Mouse (Mus musculus): ENCODE data around the gene Stard5. TPM values are rescaled to one million over a fixed set of nuclear protein-coding genes. Genes with fewer than 3 reads are reported as not detected.

Stard5 gene
- polyA plus RNA-seq, 1 experiment = 14.3 TPM

GRCm38 (mm10) chr7:83631073-83631827 is 509 bp upstream of the Stard5 start:
- H3K4me3 ChIP-seq (replicated peaks; ENCODE audit: extremely low read depth, low read depth, low read length) = peak overlapping the region; percentile 69
- peaks cover 8% of the 10 kb centered on the region for H3K4me1 ChIP-seq (ENCODE audit: control insufficient read depth, insufficient read depth, low read length)
- no peak for DNase-seq
- 9% methylated on average over 11 of the region's 11 CpGs for WGBS
- TF ChIP-seq POLR2A (IDR thresholded peaks at IDR 0.05; ENCODE audit: borderline replicate concordance, extremely low read depth, low read depth, low read length) (no peak), CTCF (IDR thresholded peaks at IDR 0.05; ENCODE audit: insufficient read depth, low read length) (no peak)

- TF ChIP-seq POLR2A (IDR thresholded peaks at IDR 0.05; ENCODE audit: borderline replicate concordance, extremely low read depth, low read depth, low read length) = no peak
- no peak for TF ChIP-seq CTCF (IDR thresholded peaks at IDR 0.05; ENCODE audit: insufficient read depth, low read length)
- DNase-seq = no peak
- 41% methylated on average over 6 of the region's 6 CpGs for WGBS
- peak overlapping the region; percentile 96 for H3K4me3 ChIP-seq (replicated peaks; ENCODE audit: extremely low read depth, low read depth, low read length)
- H3K4me1 ChIP-seq (ENCODE audit: control insufficient read depth, insufficient read depth, low read length) = peaks cover 8% of the 10 kb centered on the region
These were observed 942 bp downstream of the Stard5 start for GRCm38 (mm10) chr7:83632682-83633120.

GRCm38 (mm10) chr7:83633856-83634255 is 2.1 kb downstream of the Stard5 start:
- WGBS = 76% methylated on average over 6 of the region's 6 CpGs
- TF ChIP-seq CTCF (IDR thresholded peaks at IDR 0.05; ENCODE audit: insufficient read depth, low read length) (no peak), POLR2A (IDR thresholded peaks at IDR 0.05; ENCODE audit: borderline replicate concordance, extremely low read depth, low read depth, low read length) (no peak)
- H3K4me3 ChIP-seq (replicated peaks; ENCODE audit: extremely low read depth, low read depth, low read length) = no peak overlapping the region
- peaks cover 8% of the 10 kb centered on the region for H3K4me1 ChIP-seq (ENCODE audit: control insufficient read depth, insufficient read depth, low read length)
- no peak for DNase-seq

- no peak overlapping the region for H3K4me3 ChIP-seq (replicated peaks; ENCODE audit: extremely low read depth, low read depth, low read length)
- H3K4me1 ChIP-seq (ENCODE audit: control insufficient read depth, insufficient read depth, low read length) = peaks cover 8% of the 10 kb centered on the region
- WGBS = 85% methylated on average over 2 of the region's 2 CpGs
- no peak for DNase-seq
- no peak for TF ChIP-seq POLR2A (IDR thresholded peaks at IDR 0.05; ENCODE audit: borderline replicate concordance, extremely low read depth, low read depth, low read length)
These were observed 4.0 kb downstream of the Stard5 start for GRCm38 (mm10) chr7:83635726-83636125.

- no peak for DNase-seq
- no peak for TF ChIP-seq CTCF (IDR thresholded peaks at IDR 0.05; ENCODE audit: insufficient read depth, low read length)
- no peak for TF ChIP-seq POLR2A (IDR thresholded peaks at IDR 0.05; ENCODE audit: borderline replicate concordance, extremely low read depth, low read depth, low read length)
- Histone ChIP-seq H3K4me3 (replicated peaks; ENCODE audit: extremely low read depth, low read depth, low read length) (no peak overlapping the region), H3K4me1 (ENCODE audit: control insufficient read depth, insufficient read depth, low read length) (peaks cover 6% of the 10 kb centered on the region)
- 90% methylated on average over 8 of the region's 8 CpGs for WGBS
These were observed 4.7 kb downstream of the Stard5 start for GRCm38 (mm10) chr7:83636425-83636824.

- TF ChIP-seq CTCF (IDR thresholded peaks at IDR 0.05; ENCODE audit: insufficient read depth, low read length) (no peak), POLR2A (IDR thresholded peaks at IDR 0.05; ENCODE audit: borderline replicate concordance, extremely low read depth, low read depth, low read length) (no peak)
- WGBS = 90% methylated on average over 8 of the region's 8 CpGs
- no peaks in the 10 kb centered on the region; the same call in 1 of the 2 replicates for H3K4me1 ChIP-seq (ENCODE audit: control insufficient read depth, insufficient read depth, low read length)
- no peak overlapping the region for H3K4me3 ChIP-seq (replicated peaks; ENCODE audit: extremely low read depth, low read depth, low read length)
- no peak for DNase-seq
These were observed 6.2 kb downstream of the Stard5 start for GRCm38 (mm10) chr7:83637781-83638583.

GRCm38 (mm10) chr7:83639084-83639483 is 7.3 kb downstream of the Stard5 start:
- TF ChIP-seq POLR2A (IDR thresholded peaks at IDR 0.05; ENCODE audit: borderline replicate concordance, extremely low read depth, low read depth, low read length) = no peak
- no peak for TF ChIP-seq CTCF (IDR thresholded peaks at IDR 0.05; ENCODE audit: insufficient read depth, low read length)
- DNase-seq = no peak
- no peaks in the 10 kb centered on the region for H3K4me1 ChIP-seq (ENCODE audit: control insufficient read depth, insufficient read depth, low read length)
- no peak overlapping the region for H3K4me3 ChIP-seq (replicated peaks; ENCODE audit: extremely low read depth, low read depth, low read length)
- WGBS = 62% methylated on average over 3 of the region's 3 CpGs

GRCm38 (mm10) chr7:83640581-83640980 is 8.8 kb downstream of the Stard5 start:
- WGBS = 87% methylated on average over 5 of the region's 5 CpGs
- no peak for DNase-seq
- Histone ChIP-seq H3K4me1 (ENCODE audit: control insufficient read depth, insufficient read depth, low read length) (no peaks in the 10 kb centered on the region; the same call in 1 of the 2 replicates), H3K4me3 (replicated peaks; ENCODE audit: extremely low read depth, low read depth, low read length) (no peak overlapping the region)
- TF ChIP-seq CTCF (IDR thresholded peaks at IDR 0.05; ENCODE audit: insufficient read depth, low read length) (no peak), POLR2A (IDR thresholded peaks at IDR 0.05; ENCODE audit: borderline replicate concordance, extremely low read depth, low read depth, low read length) (no peak)

GRCm38 (mm10) chr7:83641163-83641562 is 9.4 kb downstream of the Stard5 start:
- WGBS = 68% methylated on average over 2 of the region's 2 CpGs
- no peak for DNase-seq
- TF ChIP-seq POLR2A (IDR thresholded peaks at IDR 0.05; ENCODE audit: borderline replicate concordance, extremely low read depth, low read depth, low read length) (no peak), CTCF (IDR thresholded peaks at IDR 0.05; ENCODE audit: insufficient read depth, low read length) (no peak)
- Histone ChIP-seq H3K4me3 (replicated peaks; ENCODE audit: extremely low read depth, low read depth, low read length) (no peak overlapping the region), H3K4me1 (ENCODE audit: control insufficient read depth, insufficient read depth, low read length) (no peaks in the 10 kb centered on the region; the same call in 1 of the 2 replicates)
